Mouse (Mus musculus) lung, adult 2 months (tissue): ENCODE measurements at regions not wholly inside any gene's neighbourhood (a gene's known extent, or its start where the extent isn't known, plus 50 kb on each side); places are given as distances from the start of the nearest gene placed in this dataset.

ENCODE experiments used
- DNase-seq: peaks from one replicate; pipeline ENCODE4 v3.0.0; 2022
- H3K4me1 ChIP-seq: fragments of 200-500 bp; 2 replicates; pipeline ENCODE4 v1.6.1; 2011; ENCODE audit warnings: low read length; ENCODE audit not compliant: control insufficient read depth, insufficient read depth
- H3K4me3 ChIP-seq: fragments of 200-500 bp; replicated peaks from 2 replicates; pipeline ENCODE3; 2011; ENCODE audit warnings: low read depth, mild to moderate bottlenecking, control low read depth, low read length; ENCODE audit errors: extremely low read depth
- CTCF ChIP-seq: fragments of 200-500 bp; IDR thresholded peaks from 2 replicates; pipeline ENCODE4 v1.5.1; 2011; ENCODE audit warnings: mild to moderate bottlenecking, low read length, control low read depth; ENCODE audit not compliant: insufficient read depth
- POLR2A ChIP-seq: fragments of 200-500 bp; IDR thresholded peaks from 2 replicates; pipeline ENCODE4 v1.6.1; 2011; ENCODE audit warnings: low read depth, mild to moderate bottlenecking, control low read depth, low read length, borderline replicate concordance; ENCODE audit errors: extremely low read depth
- WGBS: fragments of 180-500 bp; shearing (Covaris S2); methylation state at CpG from one replicate; pipeline ENCODE4 v1.1.7; 2018; 5-methylcytosine and 5-hydroxymethylcytosine counted together

DNA sequence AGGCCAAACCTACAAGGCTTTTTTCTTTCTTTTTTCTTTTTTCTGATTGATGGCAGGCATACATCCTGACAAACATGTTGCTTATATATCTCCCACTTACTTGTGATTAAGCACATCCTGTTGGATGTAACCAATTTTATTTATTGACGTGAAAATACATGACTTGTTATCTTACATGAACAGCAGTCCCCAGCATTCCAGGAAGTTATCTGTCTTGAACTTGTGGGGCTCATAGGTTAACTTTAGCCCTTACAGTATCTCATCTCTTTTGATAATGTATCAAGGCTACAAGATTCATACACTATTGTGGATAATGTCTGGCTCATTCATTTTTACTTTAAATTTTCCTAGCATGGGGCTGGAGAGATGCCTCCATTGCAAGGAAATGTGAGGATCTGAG lies 852.0 kb upstream of the Agtr1b start:
- DNase-seq = no peak
- 61% methylated on average over 1 of the region's 1 CpGs for WGBS
- Histone ChIP-seq H3K4me3 (no peak overlapping the region), H3K4me1 (no peaks in the 10 kb centered on the region)
- no peak for TF ChIP-seq POLR2A
- TF ChIP-seq CTCF = no peak

DNA sequence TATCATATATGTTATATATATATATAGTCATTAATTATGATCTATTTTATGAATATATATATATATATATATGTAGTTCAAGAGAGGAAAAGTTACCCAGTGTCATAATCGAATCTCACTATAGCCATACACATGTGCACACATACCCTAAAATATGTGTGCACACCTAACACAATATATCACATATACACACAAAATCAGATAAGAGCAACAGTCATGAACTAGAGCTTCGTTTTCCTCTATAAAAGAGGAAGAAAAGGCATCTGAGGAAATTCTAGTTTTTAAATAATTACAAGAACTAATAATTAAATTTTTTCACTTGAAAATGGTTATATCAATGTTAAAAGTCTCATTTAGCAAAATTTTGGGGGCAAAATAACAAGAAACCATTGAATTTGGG lies 835.3 kb upstream of the Tbl1xr1 start:
- no peak for TF ChIP-seq POLR2A
- no peak for TF ChIP-seq CTCF
- WGBS = 85% methylated on average over 2 of the region's 2 CpGs
- H3K4me3 ChIP-seq = no peak overlapping the region
- H3K4me1 ChIP-seq = no peaks in the 10 kb centered on the region
- no peak for DNase-seq

DNA sequence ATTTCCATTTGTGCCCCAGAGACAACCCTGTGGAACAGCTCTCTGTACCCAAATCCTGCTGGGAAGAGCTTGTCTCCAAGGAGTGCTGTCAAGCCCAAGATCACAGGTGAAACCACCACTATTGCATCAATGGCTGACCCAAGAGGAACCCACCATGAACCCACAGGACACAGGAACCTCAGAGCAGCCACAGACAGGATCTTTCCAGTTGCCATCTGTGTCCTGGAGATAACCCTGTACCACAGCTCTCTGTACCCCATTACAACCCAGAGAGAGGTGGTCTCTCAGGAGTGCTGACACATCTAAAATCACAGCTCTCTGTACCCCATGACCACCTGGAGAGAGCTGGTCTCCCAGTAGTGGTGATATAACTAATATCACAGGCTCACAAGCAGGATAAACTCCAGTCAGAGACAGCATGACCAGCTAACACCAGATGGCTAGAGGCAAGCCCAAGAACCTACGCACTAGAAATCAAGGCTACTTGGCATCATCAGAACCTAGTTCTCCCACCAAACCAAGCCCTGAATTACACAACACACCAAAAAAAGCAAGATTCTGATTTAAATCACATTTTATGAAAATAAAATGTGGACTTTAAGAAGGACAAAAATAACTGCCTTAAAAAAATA lies 820.2 kb upstream of the Tbl1xr1 start:
- Histone ChIP-seq H3K4me3 (no peak overlapping the region), H3K4me1 (no peaks in the 10 kb centered on the region)
- TF ChIP-seq POLR2A (no peak), CTCF (no peak)
- WGBS = 95% methylated on average over 1 of the region's 1 CpGs
- no peak for DNase-seq

DNA sequence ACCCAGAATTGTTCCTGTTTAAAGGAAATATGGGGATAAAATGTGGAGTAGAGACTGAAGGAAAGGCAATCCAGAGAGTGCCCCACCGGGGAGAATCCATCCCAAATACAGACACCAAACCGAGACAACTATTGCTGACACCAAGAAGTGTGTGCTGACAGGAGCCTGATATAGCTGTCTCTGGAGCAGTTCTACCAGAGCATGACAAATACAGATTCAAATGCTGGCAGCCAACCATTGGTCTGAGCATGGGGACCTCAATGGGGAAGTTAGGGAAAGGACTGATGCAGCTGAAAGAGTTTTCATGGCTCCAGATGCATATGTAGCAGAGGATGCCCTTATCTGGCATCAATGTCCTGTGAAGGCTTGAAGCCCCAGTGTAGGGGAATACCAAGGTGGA lies 813.1 kb upstream of the Tbl1xr1 start:
- DNase-seq = no peak
- WGBS = 78% methylated on average over 2 of the region's 2 CpGs

DNA sequence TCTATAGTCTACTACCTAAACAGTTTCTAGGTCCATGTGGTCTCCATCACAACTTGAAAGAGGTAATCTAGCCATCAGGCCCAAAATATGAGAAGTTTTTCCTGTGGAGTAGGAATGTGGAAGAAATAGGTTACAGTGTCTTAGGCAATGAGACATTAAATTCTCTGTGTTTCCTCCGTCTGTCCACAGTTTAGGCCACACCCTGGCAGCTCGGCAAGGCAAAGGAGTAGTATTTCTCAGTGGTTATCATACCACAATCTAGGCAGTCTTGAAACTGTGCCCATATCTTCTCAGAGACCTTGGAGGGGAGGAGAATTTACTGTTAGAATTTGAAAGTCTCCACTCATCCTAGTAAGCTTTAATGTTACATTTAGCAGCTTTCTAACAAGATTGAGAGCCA lies 811.0 kb upstream of the Tbl1xr1 start:
- DNase-seq = no peak
- Histone ChIP-seq H3K4me3 (no peak overlapping the region), H3K4me1 (peaks cover 5% of the 10 kb centered on the region)
- WGBS = 46% methylated on average over 2 of the region's 2 CpGs
- no peak for TF ChIP-seq CTCF
- TF ChIP-seq POLR2A = no peak

More for the DNA sequence above, 813.1 kb upstream of the Tbl1xr1 start:
- Histone ChIP-seq H3K4me3 (no peak overlapping the region), H3K4me1 (peaks cover 2% of the 10 kb centered on the region; the same call in 1 of the 2 replicates)
- TF ChIP-seq POLR2A (no peak), CTCF (no peak)

DNA sequence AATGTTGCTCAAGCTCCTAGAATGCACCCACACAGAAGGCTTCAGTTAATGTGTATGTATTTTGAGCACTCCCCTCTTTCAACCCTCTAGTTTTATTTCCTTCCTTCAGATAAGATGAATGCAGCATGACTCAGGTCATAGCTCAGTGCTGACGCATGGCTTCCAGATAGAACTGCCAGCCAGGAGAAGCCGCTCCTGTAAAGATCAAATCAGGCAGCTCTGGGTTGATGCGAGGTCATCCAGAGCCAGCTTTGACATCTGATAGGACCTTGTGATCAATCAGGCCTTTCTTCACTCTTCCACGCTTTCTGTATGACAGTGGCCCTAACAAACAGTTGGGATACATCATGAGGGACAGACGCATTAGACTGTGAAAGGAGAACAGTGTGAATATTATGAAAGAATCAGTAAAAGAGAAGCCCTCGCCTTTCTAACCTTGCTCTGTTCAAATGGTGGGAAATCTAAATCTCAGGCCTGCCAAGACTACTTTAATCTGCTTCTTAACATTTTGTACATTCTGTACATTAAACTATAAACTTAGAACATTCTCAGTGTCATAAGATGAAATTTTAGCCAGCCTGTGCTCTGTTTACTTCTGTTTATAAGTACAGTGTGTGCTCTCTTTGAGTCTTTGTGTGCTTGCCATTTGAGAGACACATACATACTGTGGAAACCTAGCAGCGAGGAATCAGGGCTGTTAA lies 807.9 kb upstream of the Tbl1xr1 start:
- Histone ChIP-seq H3K4me1 (peaks cover 5% of the 10 kb centered on the region), H3K4me3 (no peak overlapping the region)
- WGBS = 62% methylated on average over 7 of the region's 7 CpGs
- TF ChIP-seq POLR2A = no peak
- TF ChIP-seq CTCF = no peak
- no peak for DNase-seq

DNA sequence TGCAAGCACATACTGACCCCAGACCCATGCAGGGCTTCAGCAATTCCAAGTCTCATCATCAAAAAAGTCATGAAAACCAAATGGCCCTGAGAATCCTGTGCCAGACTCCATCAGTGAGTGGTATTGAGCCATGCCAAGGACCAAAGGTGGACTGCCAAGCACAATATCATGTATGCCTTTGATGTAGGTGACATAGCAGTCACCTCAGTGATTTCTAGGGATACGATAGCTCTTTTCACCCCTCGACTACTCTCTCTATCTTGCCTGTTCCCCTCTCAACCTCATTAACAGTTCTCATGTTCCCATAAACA lies 807.4 kb upstream of the Tbl1xr1 start:
- Histone ChIP-seq H3K4me3 (no peak overlapping the region), H3K4me1 (peaks cover 5% of the 10 kb centered on the region)
- DNase-seq = no peak
- WGBS = 58% methylated on average over 2 of the region's 2 CpGs
- TF ChIP-seq POLR2A = no peak
- no peak for TF ChIP-seq CTCF

DNA sequence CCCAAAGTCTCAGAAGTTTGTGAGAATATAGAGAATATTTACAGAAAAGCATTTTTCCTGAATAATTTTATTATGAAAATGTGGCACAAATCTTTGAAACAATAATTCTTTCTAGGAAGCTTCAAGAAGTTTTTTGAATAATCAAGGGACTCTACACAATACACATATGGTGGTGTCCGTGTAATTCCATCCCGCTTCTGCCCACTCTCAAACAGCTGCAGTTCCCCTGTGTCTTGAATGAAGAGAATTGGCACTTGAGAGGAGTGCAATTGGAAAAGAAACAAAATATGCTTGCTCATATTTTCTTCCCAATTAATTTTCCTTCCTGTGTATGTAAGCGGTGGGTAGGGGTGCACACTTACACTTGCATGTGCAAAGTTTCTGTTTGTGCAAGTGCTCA lies 805.7 kb upstream of the Tbl1xr1 start:
- WGBS = 86% methylated on average over 3 of the region's 3 CpGs

DNA sequence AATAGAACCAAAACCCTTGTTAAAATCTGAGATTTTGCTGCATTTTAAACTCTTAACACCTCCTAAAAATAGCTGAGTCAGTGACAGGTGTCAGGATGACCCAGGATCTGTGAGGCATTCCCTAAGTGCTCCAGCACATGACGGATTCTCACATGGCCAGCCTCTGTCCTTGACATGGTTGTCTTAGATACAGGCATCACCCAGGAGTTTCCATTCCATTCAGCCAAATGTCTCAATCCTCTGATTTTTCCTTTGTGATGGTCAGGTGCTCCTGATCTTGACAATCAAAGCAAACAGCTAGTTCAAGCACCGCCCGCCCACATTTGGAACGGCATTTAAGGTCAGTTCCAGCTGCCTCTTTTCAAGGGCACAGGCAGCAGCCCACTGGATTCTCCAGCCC lies 804.2 kb upstream of the Tbl1xr1 start:
- H3K4me3 ChIP-seq = no peak overlapping the region
- DNase-seq = no peak
- H3K4me1 ChIP-seq = peaks cover 5% of the 10 kb centered on the region
- WGBS = 79% methylated on average over 4 of the region's 4 CpGs
- TF ChIP-seq POLR2A (no peak), CTCF (no peak)

More for the DNA sequence above, 805.7 kb upstream of the Tbl1xr1 start:
- Histone ChIP-seq H3K4me3 (no peak overlapping the region), H3K4me1 (peaks cover 5% of the 10 kb centered on the region)
- DNase-seq = no peak
- TF ChIP-seq CTCF (no peak), POLR2A (no peak)

DNA sequence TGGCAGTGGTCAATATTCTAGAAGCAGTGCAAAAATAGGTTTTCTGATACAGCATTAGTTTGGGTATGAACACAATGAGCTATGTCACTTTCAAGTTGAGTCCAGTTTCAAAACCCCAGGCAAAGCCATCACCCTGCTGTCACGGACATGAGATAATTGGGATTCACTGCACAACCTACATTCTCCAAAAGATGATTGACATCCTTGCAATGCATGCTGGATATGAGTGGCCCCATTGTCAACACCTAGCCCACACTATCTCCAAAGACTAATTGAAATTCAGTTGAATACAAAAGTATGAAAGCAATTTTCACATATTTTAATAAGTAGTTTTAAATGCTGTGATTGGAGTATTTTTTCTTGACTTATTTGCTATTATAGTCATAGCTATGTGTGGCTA lies 783.7 kb upstream of the Tbl1xr1 start:
- TF ChIP-seq CTCF (no peak), POLR2A (no peak)
- WGBS = 95% methylated on average over 1 of the region's 1 CpGs

More for the DNA sequence above, 783.7 kb upstream of the Tbl1xr1 start:
- Histone ChIP-seq H3K4me3 (no peak overlapping the region), H3K4me1 (no peaks in the 10 kb centered on the region)
- no peak for DNase-seq
